Mouse (Mus musculus): ENCODE measurements around the gene Cntnap1. TPM values are rescaled to one million over a fixed set of nuclear protein-coding genes. Genes with fewer than 3 reads are reported as not detected.

The Cntnap1 gene
- total RNA-seq, 1 experiment from 2014 or later, result not detected

GRCm38 (mm10) chr11:101167211-101167962 is 2.9 kb upstream of the Cntnap1 start:
- no peak for ATAC-seq (ENCODE audit: extremely low read depth, insufficient number of reproducible peaks, low FRiP score, poor library complexity, severe bottlenecking)

- no peak for ATAC-seq (ENCODE audit: extremely low read depth, insufficient number of reproducible peaks, low FRiP score, poor library complexity, severe bottlenecking)
Observed at GRCm38 (mm10) chr11:101167963-101168300, 2.4 kb upstream of the Cntnap1 start.

DNA sequence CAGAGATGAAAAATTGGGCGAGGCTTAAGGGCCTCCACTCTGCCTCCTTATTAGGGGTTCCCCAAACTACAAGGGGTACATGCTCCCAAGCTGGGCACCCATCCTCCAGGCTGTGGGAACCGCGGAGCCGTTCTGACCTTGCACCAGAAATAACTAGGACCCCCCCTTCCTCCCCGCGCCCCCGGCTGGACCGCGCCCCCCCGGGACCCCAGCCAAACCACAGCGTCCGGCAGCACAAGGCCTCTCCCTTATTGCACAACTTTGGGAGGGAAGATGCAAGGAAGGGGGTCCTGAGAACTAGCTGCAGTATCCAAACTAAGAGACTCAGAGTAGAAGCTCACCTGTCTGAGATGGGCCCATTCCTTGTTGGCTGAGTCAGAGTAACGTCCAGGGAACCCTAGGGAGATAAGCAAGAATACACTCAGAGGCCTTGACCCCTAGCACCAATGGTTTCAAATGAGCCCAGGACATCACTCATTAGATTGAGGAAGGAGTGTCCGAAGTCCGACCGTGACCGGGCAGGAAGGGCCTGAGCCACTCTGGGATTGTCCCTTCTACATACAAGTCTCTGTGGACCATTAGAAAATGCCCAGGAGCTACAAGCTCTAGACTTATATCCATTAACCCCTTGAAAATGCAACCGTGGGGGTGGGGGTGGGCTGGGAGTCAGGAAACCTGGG is 1.9 kb upstream of the Cntnap1 start:
- ATAC-seq (ENCODE audit: extremely low read depth, insufficient number of reproducible peaks, low FRiP score, poor library complexity, severe bottlenecking), result no peak

DNA sequence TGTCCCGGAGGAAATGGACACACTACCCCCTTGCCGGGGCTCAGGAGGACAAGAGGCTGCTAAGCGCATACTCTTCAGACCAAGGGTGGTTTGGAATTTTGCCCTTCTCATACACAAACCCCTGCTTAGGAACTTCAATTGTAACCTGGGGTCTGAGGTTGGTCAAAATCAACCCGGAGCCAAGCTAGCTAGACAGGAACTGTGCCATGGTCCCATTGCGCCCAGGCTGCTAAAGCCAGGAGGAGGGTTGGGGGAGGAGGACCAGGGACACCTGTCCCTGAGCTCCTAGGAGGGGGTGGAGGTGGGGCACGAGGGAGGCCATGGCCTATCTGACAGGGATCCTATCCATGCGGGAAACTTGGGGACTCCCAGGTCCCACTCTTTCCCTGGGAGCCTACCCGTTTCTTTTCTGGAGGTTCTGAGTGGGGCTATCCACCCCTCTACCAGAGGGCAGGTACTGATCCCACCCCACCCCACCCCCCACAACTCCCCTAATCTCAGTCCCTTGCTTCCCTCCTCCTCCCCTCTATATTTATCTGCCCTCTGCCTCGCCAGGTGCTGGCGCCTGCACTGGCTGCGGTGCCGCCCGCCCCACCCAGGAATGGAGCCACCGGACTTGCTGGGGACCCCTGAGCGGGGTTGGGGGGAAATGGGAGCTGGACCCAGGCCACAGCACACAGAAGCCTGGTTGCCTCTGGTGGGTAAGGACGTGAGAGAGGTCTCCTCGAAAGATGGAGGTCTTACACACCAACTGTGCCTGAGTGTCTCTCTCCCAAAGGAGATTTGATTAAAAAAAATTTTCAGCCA is 819 bp upstream of the Cntnap1 start:
- no peak for ATAC-seq (ENCODE audit: extremely low read depth, insufficient number of reproducible peaks, low FRiP score, poor library complexity, severe bottlenecking)

DNA sequence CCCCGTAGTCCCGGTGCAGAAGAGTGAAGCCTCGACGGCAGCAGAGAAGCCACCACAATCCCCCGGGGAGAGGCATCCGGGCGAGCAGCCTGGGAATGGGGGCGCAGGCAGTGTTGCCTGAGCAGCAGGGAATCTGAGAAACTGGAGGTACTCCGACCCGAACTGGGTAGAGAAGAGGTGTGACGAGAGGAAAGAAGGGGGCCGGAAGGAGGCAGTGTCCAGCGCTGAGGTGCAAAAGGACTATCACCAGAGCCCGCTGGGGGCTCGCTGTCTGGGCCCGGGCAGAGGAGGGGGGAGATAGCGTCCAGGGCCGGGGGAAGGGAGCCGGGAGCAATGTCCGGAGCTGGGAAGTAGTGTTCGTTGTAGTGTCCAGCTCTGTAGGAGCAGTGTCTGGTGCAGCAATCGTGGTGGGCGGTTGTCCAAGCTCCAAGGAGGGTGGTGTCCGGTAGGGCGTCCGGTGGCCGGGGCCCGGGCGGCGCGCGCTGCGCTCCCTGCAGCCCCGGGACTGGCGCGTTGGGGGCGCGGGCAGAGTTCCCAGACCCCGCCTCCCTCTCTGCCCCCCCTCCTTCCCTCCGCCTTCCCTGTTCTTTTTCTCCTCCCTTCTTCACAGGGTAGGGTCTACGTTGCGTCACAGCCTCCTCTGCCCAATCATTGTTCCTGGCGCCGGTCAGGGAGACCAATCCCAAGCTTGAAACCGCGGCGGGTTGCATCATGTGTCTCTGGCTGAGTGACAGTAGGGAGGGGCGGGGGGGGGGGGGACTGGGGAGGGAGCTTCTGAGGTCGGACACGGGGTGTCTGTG is 688 bp downstream of the Cntnap1 start, which contains the start of gene Plekhh3:
Gene Plekhh3, minus strand, starts transcription at position 541 of the 800 bp plus-strand sequence.
- ATAC-seq (ENCODE audit: extremely low read depth, insufficient number of reproducible peaks, low FRiP score, poor library complexity, severe bottlenecking), result peak; percentile 42; the same call in 1 of the 2 replicates

GRCm38 (mm10) chr11:101171721-101172433 is 1.6 kb downstream of the Cntnap1 start:
- no peak for ATAC-seq (ENCODE audit: extremely low read depth, insufficient number of reproducible peaks, low FRiP score, poor library complexity, severe bottlenecking)

DNA sequence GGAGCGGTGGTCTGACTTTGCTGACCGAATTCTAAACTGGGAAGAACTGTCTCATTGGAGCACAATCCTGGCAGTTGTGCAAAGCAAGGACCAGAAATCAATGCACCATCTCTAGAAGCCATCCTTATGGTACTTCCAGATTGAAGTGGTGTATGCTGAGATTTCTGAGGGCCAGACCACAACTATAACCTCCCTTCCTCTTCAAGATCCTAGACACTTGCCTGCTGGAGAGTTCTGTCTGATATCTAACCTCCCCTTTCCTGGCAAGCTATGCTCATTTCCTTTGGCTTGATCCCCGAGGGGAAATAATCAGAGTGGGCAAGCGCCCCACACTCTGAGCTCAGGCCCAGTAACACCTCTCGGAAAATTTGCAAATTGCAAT is 2.1 kb downstream of the Cntnap1 start:
- ATAC-seq (ENCODE audit: extremely low read depth, insufficient number of reproducible peaks, low FRiP score, poor library complexity, severe bottlenecking), result no peak

GRCm38 (mm10) chr11:101173112-101173511 is 2.8 kb downstream of the Cntnap1 start:
- ATAC-seq (ENCODE audit: extremely low read depth, insufficient number of reproducible peaks, low FRiP score, poor library complexity, severe bottlenecking), result no peak

GRCm38 (mm10) chr11:101173631-101174388 is 3.5 kb downstream of the Cntnap1 start:
- ATAC-seq (ENCODE audit: extremely low read depth, insufficient number of reproducible peaks, low FRiP score, poor library complexity, severe bottlenecking), result peak; percentile 59

GRCm38 (mm10) chr11:101174389-101174745 is 4.0 kb downstream of the Cntnap1 start:
- no peak for ATAC-seq (ENCODE audit: extremely low read depth, insufficient number of reproducible peaks, low FRiP score, poor library complexity, severe bottlenecking)

GRCm38 (mm10) chr11:101174851-101175628 is 4.7 kb downstream of the Cntnap1 start, which contains the start of gene Ccr10:
Gene Ccr10, minus strand, starts transcription at chr11:101175443.
- no peak for ATAC-seq (ENCODE audit: extremely low read depth, insufficient number of reproducible peaks, low FRiP score, poor library complexity, severe bottlenecking)

- ATAC-seq (ENCODE audit: extremely low read depth, insufficient number of reproducible peaks, low FRiP score, poor library complexity, severe bottlenecking), result no peak
Observed at GRCm38 (mm10) chr11:101175636-101176116, 5.4 kb downstream of the Cntnap1 start.

DNA sequence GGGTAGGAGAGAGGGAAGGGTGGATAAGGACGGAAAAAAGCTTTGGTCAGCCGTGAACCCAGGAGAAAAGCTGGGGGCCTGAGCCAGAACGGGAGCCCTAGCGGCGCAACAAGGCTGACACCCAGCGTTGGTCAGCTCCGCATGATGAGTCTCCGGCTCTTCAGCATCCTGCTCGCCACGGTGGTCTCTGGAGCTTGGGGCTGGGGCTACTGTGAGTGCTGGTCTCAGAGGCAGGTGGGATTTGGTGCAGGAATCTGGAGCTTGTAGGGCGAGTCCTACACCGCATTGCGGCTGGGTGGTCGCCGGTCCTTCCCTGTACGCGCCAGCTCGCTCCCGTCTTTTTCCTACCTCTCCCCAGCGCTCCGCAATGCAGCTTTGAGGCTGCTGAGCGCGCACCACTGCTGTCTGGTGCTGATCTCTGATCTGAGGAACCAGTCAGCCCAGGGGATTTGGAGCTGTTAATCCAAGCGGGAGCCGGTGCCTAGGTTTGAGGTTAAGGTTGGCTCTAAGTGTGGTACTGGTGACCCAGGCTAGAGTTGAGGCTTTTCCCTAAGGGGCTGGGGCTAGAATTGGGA is 5.9 kb downstream of the Cntnap1 start:
- no peak for ATAC-seq (ENCODE audit: extremely low read depth, insufficient number of reproducible peaks, low FRiP score, poor library complexity, severe bottlenecking)

- peak; percentile 53 for ATAC-seq (ENCODE audit: extremely low read depth, insufficient number of reproducible peaks, low FRiP score, poor library complexity, severe bottlenecking)
Observed at GRCm38 (mm10) chr11:101176933-101177773, 6.8 kb downstream of the Cntnap1 start.
